Mouse (Mus musculus) layer of hippocampus, postnatal 25 days (tissue): ENCODE results near the gene Prelp. TPM values are rescaled to one million over a fixed set of nuclear protein-coding genes. Genes with fewer than 3 reads are reported as not detected.
A peak's percentile ranks its signal among the peaks of the same experiment; 100 is the strongest.
"Not testable (repeated sequence)": the region's sequence is repeated elsewhere in the genome, so short reads cannot be mapped to it uniquely, and the experiment has no call there.

Source experiments
- DNase-seq, 2 experiments: peaks; one replicate each; pipeline ENCODE4 v3.0.0; 2022; ENCODE audit warnings: mixed read lengths in 2 of 2, low spot score in 1 of 2; ENCODE audit errors: extremely low spot score in 1 of 2
- total RNA-seq, 2 experiments: library from RNA; stranded (reverse); gene quantifications; 2 replicates each; pipeline ENCODE4 v1.2.3; 2021

Gene Prelp
- 10 to 100 TPM in 1 of 2 experiments, 1 to 10 TPM in 1; 9.2 to 11.2 TPM for total RNA-seq

- DNase-seq, result no peak
Observed at GRCm38 (mm10) chr1:133921304-133921751, at the start of gene Prelp. Gene Prelp (minus strand): TSS chr1:133921414.

DNA sequence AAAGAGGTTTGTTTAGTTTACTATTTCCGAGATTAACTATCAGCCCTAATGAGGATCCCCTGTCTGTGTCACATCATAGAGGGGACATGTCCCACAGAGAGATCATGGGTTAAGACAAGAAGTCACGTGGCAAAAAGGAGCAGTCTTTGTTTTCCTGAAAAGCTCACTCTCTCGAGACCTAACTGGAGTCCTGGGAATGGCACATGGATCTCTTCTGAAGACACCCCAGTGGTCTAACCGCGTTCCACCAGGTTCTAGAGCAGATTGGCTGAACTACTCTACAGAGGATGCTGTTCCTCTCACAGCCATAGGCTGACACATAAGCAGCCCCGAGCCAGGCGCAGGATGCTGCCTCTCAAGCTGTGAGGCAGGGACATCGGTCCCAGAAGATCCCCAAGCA is 48.2 kb upstream of the Prelp start:
- no peak for DNase-seq

DNA sequence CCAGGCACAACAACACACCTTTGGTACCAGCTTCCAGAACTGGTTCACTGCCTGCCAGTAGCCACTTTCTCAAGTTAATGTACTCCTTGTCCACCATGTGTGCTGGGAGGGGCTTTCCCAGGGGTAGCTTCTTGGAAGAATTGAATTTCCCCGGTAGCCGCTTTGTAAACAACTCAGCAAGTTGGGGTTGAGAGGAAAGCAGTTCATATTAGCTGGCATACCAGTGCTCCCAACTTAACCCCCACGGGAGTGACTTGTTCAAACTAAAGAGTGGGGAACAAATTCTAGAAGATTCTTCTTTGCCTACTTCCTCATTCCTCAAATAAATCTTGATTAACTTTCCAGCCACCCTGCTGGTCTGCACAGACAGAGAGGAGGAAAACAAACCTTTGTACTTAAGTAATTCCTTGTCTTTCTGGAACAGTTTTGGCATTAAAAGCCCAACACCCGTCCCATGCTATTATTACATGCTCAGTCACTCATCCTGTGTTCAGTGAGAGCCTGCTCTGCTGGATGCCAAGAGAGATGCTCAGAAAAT is 47.6 kb upstream of the Prelp start:
- no peak for DNase-seq

- no peak for DNase-seq
Observed at GRCm38 (mm10) chr1:133967481-133968017, 46.3 kb upstream of the Prelp start.

DNA sequence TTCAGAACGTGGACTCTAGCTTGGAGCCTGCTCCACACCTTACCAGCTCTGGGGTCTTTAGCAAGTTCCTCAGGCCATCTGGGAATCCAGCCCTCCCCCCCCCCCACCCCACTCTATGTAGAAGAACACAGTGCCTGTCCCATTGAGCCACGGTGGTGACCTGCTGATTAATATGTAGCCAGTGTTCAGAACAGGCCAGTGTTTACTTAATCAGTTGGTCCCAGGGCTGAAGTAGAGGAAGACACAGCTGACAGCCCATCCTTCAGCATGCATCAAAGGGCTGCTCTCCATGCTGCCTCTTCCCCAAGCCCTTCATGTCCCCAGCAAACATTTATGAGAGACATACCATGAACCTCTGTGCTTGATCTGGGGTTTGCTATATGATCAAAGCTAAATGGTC is 44.8 kb upstream of the Prelp start:
- no peak for DNase-seq

DNA sequence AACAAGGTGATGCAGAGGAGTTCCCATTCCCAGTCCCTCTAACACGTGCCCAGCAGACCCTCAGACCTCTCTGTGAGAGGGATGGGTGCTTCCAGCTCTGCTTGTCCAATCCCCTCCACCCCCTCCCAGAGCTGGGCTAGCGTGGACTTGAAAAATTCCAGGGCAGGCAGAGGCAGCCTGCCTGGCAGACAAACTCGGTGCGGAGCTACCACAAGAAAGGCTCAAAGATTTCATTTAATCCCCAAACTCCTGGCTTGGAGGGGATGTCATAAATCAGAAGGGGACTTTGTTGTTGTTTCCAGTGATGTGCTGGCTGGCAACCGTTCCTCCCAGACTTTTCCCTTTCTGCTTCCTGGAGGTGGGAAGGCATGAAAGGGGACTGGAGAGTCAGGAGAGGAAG is 44.1 kb upstream of the Prelp start:
- DNase-seq, result no peak

- DNase-seq, result no peak
Observed at GRCm38 (mm10) chr1:133964742-133965141, 43.5 kb upstream of the Prelp start.

- not testable (repeated sequence) for DNase-seq
Observed at GRCm38 (mm10) chr1:133963578-133963977, 42.4 kb upstream of the Prelp start.

DNA sequence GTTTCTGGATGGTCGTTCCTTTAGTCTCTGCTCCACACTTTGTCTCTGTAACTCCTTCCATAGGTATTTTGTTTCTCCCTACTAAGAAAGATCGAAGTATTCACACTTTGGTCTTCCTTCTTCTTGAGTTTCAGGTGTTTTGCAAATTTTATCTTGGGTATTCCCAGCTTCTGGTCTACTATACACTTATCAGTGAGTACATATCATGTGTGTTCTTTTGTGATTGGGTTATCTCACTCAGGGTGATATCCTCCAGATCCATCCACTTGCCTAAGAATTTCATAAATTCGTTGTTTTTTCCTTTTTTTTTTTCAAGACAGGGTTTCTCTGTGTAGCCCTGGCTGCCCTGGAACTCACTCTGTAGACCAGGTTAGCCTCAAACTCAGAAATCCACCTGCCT is 41.9 kb upstream of the Prelp start:
- DNase-seq, result not testable (repeated sequence)

DNA sequence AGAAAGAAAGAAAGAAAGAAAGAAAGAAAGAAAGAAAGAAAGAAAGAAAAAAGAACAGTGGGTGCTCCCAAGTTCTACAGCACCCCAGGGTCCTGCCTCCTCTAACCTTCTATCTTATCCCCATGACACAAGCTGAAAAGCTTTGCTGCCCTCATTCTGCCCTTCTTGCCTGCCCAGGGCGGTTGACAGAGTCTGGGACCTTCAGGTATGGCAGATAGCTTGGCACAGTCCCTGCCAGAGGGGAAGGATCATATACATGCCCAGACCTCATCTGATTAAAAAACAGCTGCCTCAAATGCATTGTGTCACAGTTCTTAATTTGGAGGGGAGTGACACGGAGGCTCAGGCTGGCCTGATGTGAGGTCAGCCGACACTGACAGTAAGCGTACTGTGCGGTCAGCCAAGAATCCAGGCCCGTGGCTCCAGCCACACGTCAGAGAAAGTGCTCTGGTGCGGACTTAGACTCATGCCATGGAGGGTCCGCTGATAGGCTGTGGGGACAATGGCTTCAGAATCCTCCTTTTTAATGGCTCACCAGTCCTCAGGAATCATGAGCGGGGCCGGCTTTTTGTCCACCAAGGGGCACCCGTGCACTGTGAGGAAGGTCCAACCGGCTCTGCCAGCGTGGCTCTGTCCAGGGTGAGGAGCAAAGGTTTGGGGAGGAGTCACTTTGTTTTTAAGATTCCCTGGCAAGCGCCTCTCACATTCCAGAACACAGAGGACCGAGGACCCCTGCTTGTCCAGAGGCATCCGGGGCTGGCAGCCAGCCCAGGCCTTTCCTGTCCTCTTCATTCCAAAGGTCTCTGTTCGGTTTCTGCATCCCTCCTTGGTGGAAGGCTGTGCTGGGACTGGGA is 40.3 kb upstream of the Prelp start:
- DNase-seq, result peak; percentile 29 to 54

GRCm38 (mm10) chr1:133959521-133959920 is 38.3 kb upstream of the Prelp start:
- DNase-seq, result no peak

DNA sequence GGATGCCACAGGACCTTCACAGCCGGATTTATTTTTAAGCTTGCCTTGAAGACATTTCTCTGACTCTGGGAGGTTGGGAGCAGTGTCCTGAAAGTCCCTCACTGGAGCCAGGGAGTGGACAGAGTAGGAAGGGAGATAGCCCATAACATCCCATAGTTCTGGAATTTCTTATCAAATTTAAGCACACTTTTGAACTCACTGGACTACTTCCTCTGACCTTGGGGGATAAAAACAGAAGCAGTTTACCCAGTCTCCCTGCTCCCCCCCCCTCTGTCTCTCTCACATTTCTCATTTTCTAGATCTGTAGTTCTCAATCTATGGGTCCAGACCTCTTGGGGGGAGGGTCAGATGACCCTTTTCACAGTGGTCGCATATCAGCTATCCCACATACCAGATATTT is 32.8 kb upstream of the Prelp start:
- DNase-seq, result no peak

GRCm38 (mm10) chr1:133953261-133953742 is 32.1 kb upstream of the Prelp start:
- DNase-seq, result no peak

DNA sequence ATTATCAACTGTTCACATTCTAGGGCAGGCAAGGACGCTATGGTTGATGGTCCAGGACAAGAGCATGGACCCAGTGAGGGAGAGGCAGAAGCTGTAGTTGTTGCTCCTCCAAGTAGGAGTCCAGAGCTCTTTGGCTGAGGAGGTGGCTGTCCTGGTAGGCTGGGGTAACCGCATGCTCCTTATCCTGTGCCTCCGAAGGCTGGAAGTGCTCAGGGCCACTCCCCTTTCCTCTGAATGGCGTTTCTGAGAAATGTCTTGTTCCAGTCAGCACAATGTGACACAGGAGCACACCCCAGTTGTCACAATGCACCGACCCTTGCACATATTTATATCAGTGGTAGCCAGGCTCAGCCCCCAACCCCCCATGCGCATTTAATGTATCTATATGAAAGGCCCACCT is 30.4 kb upstream of the Prelp start:
- no peak for DNase-seq

GRCm38 (mm10) chr1:133950061-133950782 is 29.0 kb upstream of the Prelp start:
- no peak for DNase-seq

- DNase-seq, result no peak
Observed at GRCm38 (mm10) chr1:133945106-133945505, 23.9 kb upstream of the Prelp start.

- no peak for DNase-seq
Observed at GRCm38 (mm10) chr1:133941904-133942303, 20.7 kb upstream of the Prelp start.

DNA sequence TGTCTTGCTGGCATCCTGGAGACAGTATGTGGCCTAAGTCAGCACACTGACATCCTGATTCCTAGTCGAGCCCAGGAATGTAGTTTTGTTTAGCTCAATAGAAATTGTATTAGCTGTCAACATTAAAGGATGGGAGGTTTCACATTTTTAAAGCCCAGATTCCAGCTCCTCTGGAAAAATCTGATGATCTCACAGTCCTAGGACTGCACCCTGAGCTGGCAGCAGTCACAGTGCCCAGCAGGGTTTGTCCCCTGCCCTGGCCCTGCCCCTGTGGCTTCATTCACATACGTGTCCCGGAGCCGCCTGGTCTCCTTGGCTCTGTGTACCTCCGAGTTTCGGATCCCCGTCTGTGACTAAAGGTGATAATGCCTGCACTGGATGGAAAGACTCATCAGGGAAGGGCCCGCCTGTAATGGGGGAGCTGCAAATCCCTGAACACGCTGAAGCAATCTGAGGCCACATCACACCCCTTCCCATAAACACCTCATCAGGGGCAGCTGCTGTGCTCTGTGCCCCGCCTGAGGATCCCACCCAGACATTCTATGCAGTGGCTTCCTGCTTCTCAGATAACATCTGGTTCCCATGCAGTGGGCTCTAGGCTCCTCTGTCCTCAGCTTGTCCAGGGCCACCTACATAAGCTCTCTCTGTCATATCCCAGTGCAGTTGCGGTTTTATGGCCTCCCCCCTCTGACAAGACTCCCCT is 20.1 kb upstream of the Prelp start:
- DNase-seq, result no peak

DNA sequence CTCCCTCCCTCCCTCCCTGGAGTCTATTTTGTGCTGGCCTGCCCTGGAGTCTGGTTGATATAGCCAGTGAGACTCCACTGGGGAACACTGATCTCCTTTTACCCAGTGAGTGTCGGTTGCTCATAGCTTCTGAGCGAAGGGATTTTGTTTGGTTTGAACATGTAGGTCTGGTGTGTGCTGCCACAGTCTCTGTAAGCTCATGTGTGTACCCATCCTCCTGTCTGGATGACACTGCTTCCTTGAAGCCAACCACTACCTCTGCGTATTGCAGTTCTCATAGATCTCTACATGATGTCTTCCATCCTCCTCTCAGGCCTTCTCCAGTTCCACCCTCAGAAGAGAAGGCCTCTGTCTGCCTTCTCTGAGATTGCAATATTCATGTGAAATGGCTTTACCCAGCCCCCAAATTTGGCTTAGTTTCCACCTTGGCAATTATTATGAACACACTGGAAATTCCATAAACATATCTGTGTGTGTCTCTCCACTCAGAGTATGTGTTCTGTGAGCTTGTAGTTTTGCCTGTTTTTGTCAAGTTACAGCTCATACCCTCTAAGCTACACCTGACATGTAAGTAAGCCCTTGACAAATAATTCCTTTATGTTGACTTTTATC is 19.4 kb upstream of the Prelp start:
- DNase-seq, result no peak

- DNase-seq, result no peak
Observed at GRCm38 (mm10) chr1:133939708-133940107, 18.5 kb upstream of the Prelp start.
